Mouse (Mus musculus) myocyte (in vitro differentiated cells): Measurements from ENCODE around the gene Mansc1. TPM values are rescaled to one million over a fixed set of nuclear protein-coding genes. Genes with fewer than 3 reads are reported as not detected.

Experiments used
- H3K27me3 ChIP-seq: one replicate; pipeline ENCODE4 v1.6.1; 2011; ENCODE audit not compliant: control insufficient read depth, insufficient read depth, insufficient read length
- H3K36me3 ChIP-seq: one replicate; pipeline ENCODE4 v1.6.1; 2011; ENCODE audit not compliant: control insufficient read depth, insufficient read depth
- H3K4me2 ChIP-seq: one replicate; pipeline ENCODE4 v1.6.1; 2011; ENCODE audit warnings: low read depth, control low read depth
- H3K4me3 ChIP-seq: one replicate; pipeline ENCODE4 v1.5.1; 2011; ENCODE audit warnings: mild to moderate bottlenecking, control low read depth, moderate library complexity
- H3K79me2 ChIP-seq: one replicate; pipeline ENCODE4 v1.6.1; 2011; ENCODE audit not compliant: control insufficient read depth, insufficient read depth
- H3ac ChIP-seq: one replicate; pipeline ENCODE4 v1.6.1; 2011; ENCODE audit not compliant: control insufficient read depth, insufficient read length
- CEBPB ChIP-seq: IDR thresholded peaks from 2 replicates; pipeline ENCODE4 v1.6.1; 2011; ENCODE audit warnings: mild to moderate bottlenecking, moderate library complexity; ENCODE audit not compliant: poor library complexity, insufficient read depth, severe bottlenecking
- E2F4 ChIP-seq: IDR thresholded peaks from one replicate; pipeline ENCODE4 v1.6.1; 2011; ENCODE audit warnings: mild to moderate bottlenecking, control low read depth, moderate library complexity; ENCODE audit not compliant: insufficient read depth
- MAX ChIP-seq: IDR thresholded peaks from one replicate; pipeline ENCODE4 v1.6.1; 2011; ENCODE audit warnings: low read depth, mild to moderate bottlenecking, control low read depth
- MYOD1 ChIP-seq, 3 experiments: IDR thresholded peaks; one replicate each; pipeline ENCODE4 v1.6.1; 2011; ENCODE audit warnings: control low read depth in 2 of 3, low read depth in 2 of 3, mild to moderate bottlenecking in 2 of 3, moderate library complexity in 1 of 3; ENCODE audit not compliant: insufficient read length in 2 of 3, control insufficient read depth in 1 of 3
- MYOG ChIP-seq, 3 experiments: IDR thresholded peaks; one replicate each; pipeline ENCODE4 v1.6.1; 2011; ENCODE audit warnings: control low read depth in 2 of 3, low read depth in 2 of 3, mild to moderate bottlenecking in 2 of 3; ENCODE audit not compliant: insufficient read length in 2 of 3, control insufficient read depth in 1 of 3, insufficient read depth in 1 of 3
- POLR2A ChIP-seq: IDR thresholded peaks from one replicate; pipeline ENCODE4 v1.6.1; 2011; ENCODE audit warnings: low read depth, mild to moderate bottlenecking, control low read depth, moderate library complexity; ENCODE audit not compliant: insufficient read length
- POLR2AphosphoS2 ChIP-seq: IDR thresholded peaks from one replicate; pipeline ENCODE4 v1.6.1; 2011; ENCODE audit warnings: low read depth, control low read depth; ENCODE audit not compliant: insufficient read length
- REST ChIP-seq: IDR thresholded peaks from one replicate; pipeline ENCODE4 v1.6.1; 2011; ENCODE audit warnings: mild to moderate bottlenecking, control low read depth, moderate library complexity; ENCODE audit not compliant: insufficient read depth, insufficient read length
- SRF ChIP-seq: IDR thresholded peaks from one replicate; pipeline ENCODE4 v1.6.1; 2011; ENCODE audit warnings: low read depth; ENCODE audit not compliant: control insufficient read depth, insufficient read length
- TCF12 ChIP-seq: IDR thresholded peaks from one replicate; pipeline ENCODE4 v1.6.1; 2011; ENCODE audit warnings: mild to moderate bottlenecking, control low read depth; ENCODE audit not compliant: poor library complexity, insufficient read depth, severe bottlenecking
- TCF3 ChIP-seq: IDR thresholded peaks from one replicate; pipeline ENCODE4 v1.6.1; 2011; ENCODE audit warnings: low read depth, control low read depth; ENCODE audit not compliant: insufficient read length
- USF1 ChIP-seq: IDR thresholded peaks from one replicate; pipeline ENCODE4 v1.6.1; 2011; ENCODE audit warnings: low read depth, mild to moderate bottlenecking, control low read depth, moderate library complexity
- polyA plus RNA-seq: library from polyadenylated mRNA; unstranded; fragments of >200 nt; fragmentation: generic; extraction: Trizol; gene quantifications from one replicate; pipeline ENCODE4 v1.2.1, GENCODE M21; 2012; ENCODE audit warnings: missing spikeins

The Mansc1 gene
- polyA plus RNA-seq, 1 experiment = not detected

DNA sequence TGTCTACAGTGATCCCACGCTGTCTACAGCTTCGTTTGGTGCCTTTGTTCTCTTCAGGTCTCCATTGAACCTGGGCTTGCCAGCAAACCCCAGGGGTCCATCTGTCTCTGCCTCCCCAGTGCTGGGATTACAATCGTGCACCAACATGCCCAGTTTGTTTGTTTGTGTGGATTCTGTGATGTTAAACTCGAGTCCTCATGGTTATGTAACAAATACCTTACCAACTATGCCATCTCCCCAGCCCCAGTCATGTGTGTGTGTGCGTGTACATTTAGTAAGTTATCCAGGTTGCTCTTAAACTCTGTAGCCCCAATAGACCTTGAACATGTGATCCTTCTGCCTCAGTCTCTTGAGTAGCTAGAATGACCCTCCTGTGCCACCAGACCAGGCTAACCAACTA, 46.0 kb downstream of the Mansc1 start:
- H3K36me3 ChIP-seq = no peaks in the 10 kb centered on the region
- no peak overlapping the region for H3ac ChIP-seq
- TF ChIP-seq POLR2A (no peak), MYOG (IDR thresholded peaks at IDR 0.05; ENCODE audit: control insufficient read depth in 1 of 3, insufficient read depth in 1 of 3, insufficient read length in 2 of 3, low read depth in 2 of 3) (no peak), TCF3 (no peak), USF1 (no peak), SRF (no peak), REST (no peak), MYOD1 (IDR thresholded peaks at IDR 0.05; ENCODE audit: control insufficient read depth in 1 of 3, insufficient read length in 2 of 3, low read depth in 2 of 3) (no peak), POLR2AphosphoS2 (no peak), MAX (no peak), CEBPB (no peak), TCF12 (no peak), E2F4 (no peak)
- H3K79me2 ChIP-seq = no peaks in the 10 kb centered on the region
- H3K4me3 ChIP-seq = no peak overlapping the region
- H3K27me3 ChIP-seq = no peaks in the 10 kb centered on the region
- no peak overlapping the region for H3K4me2 ChIP-seq

DNA sequence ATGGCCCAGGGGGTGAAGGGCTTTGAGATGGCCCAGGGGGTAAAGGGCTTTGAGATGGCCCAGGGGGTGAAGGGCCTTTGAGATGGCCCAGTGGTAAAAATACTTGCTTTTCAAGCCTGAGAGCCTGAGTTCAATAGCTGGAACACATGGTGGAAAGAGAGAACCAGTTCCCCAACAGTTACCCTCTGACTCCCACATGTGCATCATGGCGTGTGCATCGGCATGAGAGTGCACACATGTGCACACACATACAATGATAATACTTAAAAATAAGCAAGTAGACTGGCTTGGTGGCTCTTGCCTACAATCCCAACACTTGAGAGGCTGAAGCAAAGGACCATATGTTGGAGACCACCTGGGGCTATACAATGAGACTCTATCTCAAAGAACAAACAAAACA, 47.7 kb downstream of the Mansc1 start:
- Histone ChIP-seq H3K27me3 (no peaks in the 10 kb centered on the region), H3K4me3 (no peak overlapping the region), H3ac (no peak overlapping the region), H3K36me3 (no peaks in the 10 kb centered on the region), H3K79me2 (no peaks in the 10 kb centered on the region), H3K4me2 (no peak overlapping the region)
- TF ChIP-seq REST (no peak), POLR2A (no peak), CEBPB (no peak)

DNA sequence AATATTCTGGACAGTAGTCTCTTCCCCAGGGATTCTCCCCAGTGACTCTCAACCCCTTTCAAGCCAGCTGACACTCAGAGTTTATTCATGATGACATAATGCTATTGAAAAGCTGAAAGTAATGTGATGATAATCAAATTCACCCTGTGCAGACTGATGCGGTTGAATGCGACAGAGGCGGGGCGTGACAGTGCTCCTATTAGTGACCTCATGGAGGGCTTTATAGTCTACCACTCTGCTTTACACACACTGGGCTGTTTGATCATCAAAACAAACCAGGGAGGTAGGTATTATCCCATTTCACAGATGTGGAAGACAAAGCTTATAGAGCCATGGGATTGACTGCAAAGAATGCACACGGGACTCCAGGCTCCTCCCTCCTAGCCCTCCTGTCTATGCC, 50.2 kb downstream of the Mansc1 start:
- TF ChIP-seq POLR2A (no peak), USF1 (no peak), MAX (no peak), CEBPB (no peak), SRF (no peak), POLR2AphosphoS2 (no peak), MYOG (IDR thresholded peaks at IDR 0.05; ENCODE audit: control insufficient read depth in 1 of 3, insufficient read depth in 1 of 3, insufficient read length in 2 of 3, low read depth in 2 of 3) (no peak), REST (no peak)
- H3K36me3 ChIP-seq = no peaks in the 10 kb centered on the region
- H3K4me2 ChIP-seq = no peak overlapping the region
- no peak overlapping the region for H3ac ChIP-seq
- no peak overlapping the region for H3K4me3 ChIP-seq
- H3K27me3 ChIP-seq = no peaks in the 10 kb centered on the region
- H3K79me2 ChIP-seq = no peaks in the 10 kb centered on the region

DNA sequence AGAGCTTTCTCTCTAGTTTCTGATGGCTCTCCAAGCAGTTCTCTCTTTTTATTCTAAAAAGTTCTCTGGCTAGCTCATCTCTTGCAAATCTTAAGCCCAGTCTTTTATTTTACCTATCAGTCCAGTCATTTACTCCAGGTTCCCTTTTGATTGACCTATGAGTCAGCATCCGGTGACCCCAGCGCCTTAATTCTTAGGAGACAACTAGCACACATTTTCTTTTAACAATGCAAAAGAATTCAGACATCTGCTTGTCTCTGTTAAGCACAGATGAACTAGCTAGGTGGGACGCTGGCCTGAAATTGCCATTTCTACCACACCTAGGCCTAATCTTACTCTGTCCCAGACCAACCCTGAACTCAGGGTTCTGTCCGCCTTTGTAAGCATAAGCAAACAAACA, 52.8 kb downstream of the Mansc1 start:
- no peaks in the 10 kb centered on the region for H3K27me3 ChIP-seq
- no peak overlapping the region for H3ac ChIP-seq
- no peak overlapping the region for H3K4me2 ChIP-seq
- no peaks in the 10 kb centered on the region for H3K36me3 ChIP-seq
- no peak for TF ChIP-seq REST
- no peak for TF ChIP-seq E2F4
- no peak for TF ChIP-seq MYOD1 (IDR thresholded peaks at IDR 0.05; ENCODE audit: control insufficient read depth in 1 of 3, insufficient read length in 2 of 3, low read depth in 2 of 3)
- no peak for TF ChIP-seq SRF
- no peaks in the 10 kb centered on the region for H3K79me2 ChIP-seq
- no peak overlapping the region for H3K4me3 ChIP-seq

DNA sequence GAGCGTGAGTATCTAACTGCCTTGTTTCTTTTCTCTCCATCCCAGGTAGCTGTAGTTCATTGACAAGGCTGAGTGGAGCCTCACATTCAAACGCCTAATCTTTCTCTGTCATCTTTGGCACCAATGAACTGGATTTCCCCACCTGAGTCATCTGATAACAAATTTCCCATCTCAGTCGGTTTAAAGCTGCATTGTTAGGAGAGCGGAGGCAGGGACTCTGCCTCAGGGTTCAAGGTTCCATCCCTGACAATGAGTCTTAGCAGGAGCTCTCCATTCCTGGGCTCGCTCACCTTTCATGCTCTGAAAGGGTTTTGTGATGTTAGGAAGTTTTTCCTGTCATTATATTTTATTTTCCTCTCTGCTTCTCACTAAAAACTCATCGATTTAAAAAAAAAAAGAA, 54.2 kb downstream of the Mansc1 start:
- Histone ChIP-seq H3K79me2 (no peaks in the 10 kb centered on the region), H3K4me2 (no peak overlapping the region), H3ac (no peak overlapping the region), H3K27me3 (no peaks in the 10 kb centered on the region), H3K4me3 (no peak overlapping the region), H3K36me3 (no peaks in the 10 kb centered on the region)
- no peak for TF ChIP-seq SRF
- no peak for TF ChIP-seq POLR2AphosphoS2
- TF ChIP-seq MYOG (IDR thresholded peaks at IDR 0.05; ENCODE audit: control insufficient read depth in 1 of 3, insufficient read depth in 1 of 3, insufficient read length in 2 of 3, low read depth in 2 of 3) = no peak
- TF ChIP-seq MAX = no peak
- no peak for TF ChIP-seq E2F4
- TF ChIP-seq TCF12 = no peak
- TF ChIP-seq CEBPB = no peak
- TF ChIP-seq POLR2A = no peak
- TF ChIP-seq REST = no peak
- no peak for TF ChIP-seq MYOD1 (IDR thresholded peaks at IDR 0.05; ENCODE audit: control insufficient read depth in 1 of 3, insufficient read length in 2 of 3, low read depth in 2 of 3)

DNA sequence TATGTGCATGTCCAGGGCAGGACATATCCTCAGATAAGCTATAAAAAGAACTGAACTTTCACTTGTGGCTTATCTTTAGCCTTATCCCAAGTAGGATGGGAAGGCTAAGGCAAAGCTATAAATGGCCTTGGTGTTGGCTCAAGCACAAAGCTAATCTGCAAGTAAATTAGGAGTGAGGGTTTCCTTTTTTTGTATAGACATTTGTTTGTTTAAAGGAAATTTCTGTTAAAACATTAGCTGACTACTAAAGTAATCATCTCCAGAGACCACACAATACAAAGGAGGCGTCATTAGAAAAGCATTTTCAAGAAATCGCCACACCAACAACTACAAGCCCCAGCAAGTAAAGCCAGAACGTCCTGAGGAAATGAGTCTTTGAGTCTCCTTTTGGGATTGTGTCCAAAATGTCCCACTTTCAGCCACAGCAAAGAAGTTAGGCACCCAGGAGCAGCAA, 57.0 kb downstream of the Mansc1 start:
- Histone ChIP-seq H3K79me2 (no peaks in the 10 kb centered on the region), H3K4me2 (no peak overlapping the region), H3K4me3 (no peak overlapping the region), H3K36me3 (no peaks in the 10 kb centered on the region), H3ac (no peak overlapping the region), H3K27me3 (no peaks in the 10 kb centered on the region)
- no peak for TF ChIP-seq MYOD1 (IDR thresholded peaks at IDR 0.05; ENCODE audit: control insufficient read depth in 1 of 3, insufficient read length in 2 of 3, low read depth in 2 of 3)
- TF ChIP-seq MAX = no peak
- TF ChIP-seq E2F4 = no peak
- TF ChIP-seq SRF = no peak
- TF ChIP-seq TCF12 = no peak
- TF ChIP-seq REST = no peak
- no peak for TF ChIP-seq POLR2AphosphoS2
- TF ChIP-seq MYOG (IDR thresholded peaks at IDR 0.05; ENCODE audit: control insufficient read depth in 1 of 3, insufficient read depth in 1 of 3, insufficient read length in 2 of 3, low read depth in 2 of 3) = no peak
- no peak for TF ChIP-seq POLR2A
- TF ChIP-seq CEBPB = no peak
- no peak for TF ChIP-seq TCF3
- TF ChIP-seq USF1 = no peak
